Mouse (Mus musculus) megakaryocyte, embryonic 14.5 days (primary cell): ENCODE data around the gene Idh2.

Source experiments
- FLI1 ChIP-seq: IDR thresholded peaks from 2 replicates; pipeline ENCODE4 v1.6.1; 2012; ENCODE audit warnings: low read length, inconsistent platforms, mixed read lengths
- GATA1 ChIP-seq: IDR thresholded peaks from 3 replicates; pipeline ENCODE4 v1.6.1; 2012; ENCODE audit warnings: mixed read lengths, low read length, inconsistent platforms, borderline replicate concordance

DNA sequence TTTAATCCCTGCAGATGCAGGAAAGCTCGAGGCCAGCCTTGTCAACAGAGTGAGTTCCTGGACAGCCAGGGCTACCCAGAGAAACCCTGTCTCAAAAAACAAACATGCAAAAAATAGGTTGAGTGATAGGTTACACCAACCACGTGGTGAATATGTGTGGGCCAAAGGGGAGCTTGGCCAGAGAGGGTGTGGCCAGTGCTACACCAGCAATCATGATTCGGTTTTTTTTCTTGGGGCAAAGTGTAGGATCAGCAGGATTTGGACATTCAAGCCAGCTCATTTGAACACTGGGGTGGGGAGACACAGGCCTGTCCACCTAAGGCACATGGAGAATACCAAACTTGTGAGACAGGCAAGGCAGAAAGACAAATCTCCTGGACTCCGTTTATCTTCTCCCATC is 14.1 kb upstream of the Idh2 start:
- TF ChIP-seq GATA1 = no peak
- no peak for TF ChIP-seq FLI1
